Mouse (Mus musculus): ENCODE data around the gene Arhgef3. TPM values are rescaled to one million over a fixed set of nuclear protein-coding genes. Genes with fewer than 3 reads are reported as not detected.

Gene Arhgef3
- polyA plus RNA-seq, 3 experiments from 2014 or later = 90.3 to 168 (median 160) TPM

GRCm38 (mm10) chr14:27384143-27384542 lies 269.4 kb downstream of the Arhgef3 start:
- ATAC-seq = peak; percentile 89

GRCm38 (mm10) chr14:27388616-27389015 lies 273.9 kb downstream of the Arhgef3 start:
- no peak for ATAC-seq

DNA sequence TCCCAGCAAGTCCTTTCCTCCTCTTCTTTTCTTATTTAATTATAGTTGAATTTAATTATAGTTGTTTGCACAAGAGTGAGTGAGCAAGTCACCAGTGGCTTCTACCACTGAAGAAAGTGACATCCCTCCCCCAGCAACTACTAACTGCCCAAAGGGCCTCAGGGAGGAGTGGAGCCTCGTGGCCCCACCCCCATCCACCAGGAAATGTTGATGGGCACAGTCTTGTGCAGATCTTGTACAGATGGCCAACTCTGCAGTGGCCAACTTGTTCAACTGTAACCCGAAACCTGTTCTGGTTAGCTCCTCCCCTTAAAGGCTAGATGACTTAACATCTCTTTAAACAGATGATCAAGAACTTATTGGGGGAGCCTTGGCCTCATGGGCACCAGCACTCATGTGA lies 275.0 kb downstream of the Arhgef3 start:
- ATAC-seq = no peak

DNA sequence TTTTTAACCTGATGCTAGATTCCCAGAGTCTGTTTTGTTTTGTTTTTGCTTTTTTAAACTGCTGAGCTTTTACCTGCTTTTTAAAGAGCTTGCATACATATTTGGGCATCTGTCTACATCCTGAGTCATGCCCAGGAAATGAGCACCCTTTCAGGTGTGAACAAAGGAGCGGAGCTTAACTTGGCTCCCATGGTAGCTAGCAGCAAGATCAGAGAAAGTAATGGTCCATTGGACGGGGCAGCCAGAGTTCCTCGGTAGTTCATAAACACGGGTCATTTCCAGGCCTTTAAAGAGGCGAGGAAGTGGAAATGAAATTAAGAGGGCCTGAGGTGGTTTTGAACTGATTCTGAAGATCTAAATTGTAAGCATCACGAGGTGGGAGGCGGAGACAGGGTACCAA lies 276.0 kb downstream of the Arhgef3 start:
- ATAC-seq = peak; percentile 75

GRCm38 (mm10) chr14:27391776-27392308 lies 277.1 kb downstream of the Arhgef3 start:
- ATAC-seq = peak; percentile 49

DNA sequence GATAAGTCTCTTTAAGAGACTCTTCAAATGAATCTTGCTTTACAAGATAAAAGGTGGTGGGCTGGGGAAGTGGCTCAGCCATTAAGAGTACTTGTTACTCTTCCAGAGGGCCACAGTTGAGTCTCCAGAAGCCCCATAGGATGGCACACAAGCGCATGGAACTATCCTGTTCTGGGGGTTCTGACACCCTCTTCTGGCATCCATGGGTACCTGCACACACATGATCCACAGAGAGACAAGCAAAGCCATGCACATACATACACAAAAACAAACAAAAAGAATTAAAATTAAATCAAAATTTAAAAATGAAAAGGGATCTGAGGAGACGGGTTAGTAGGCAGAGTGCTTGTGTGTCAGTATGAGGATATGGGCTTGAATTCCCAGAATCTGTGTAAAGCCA lies 278.0 kb downstream of the Arhgef3 start:
- no peak for ATAC-seq

GRCm38 (mm10) chr14:27393806-27394205 lies 279.1 kb downstream of the Arhgef3 start:
- no peak for ATAC-seq

DNA sequence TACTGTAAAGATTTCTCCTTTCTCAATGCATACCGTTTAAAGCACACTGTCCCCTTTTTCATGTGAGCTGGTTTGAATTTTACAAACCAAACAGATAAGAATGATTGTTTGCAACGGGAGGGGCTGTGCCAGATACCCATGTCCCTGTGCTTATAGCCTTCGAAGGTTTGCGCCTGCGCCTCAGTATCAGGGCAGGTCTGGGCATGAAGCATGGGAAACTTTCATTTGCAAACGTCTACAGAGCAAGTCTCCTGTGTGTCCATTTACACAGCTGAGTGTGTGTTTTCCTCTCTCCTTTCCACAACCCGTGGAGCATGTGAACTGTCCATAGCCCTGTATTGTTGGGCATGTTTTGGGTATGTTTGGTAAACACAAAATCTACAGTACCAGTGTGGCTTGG lies 281.7 kb downstream of the Arhgef3 start:
- no peak for ATAC-seq

- no peak for ATAC-seq
These were observed 282.8 kb downstream of the Arhgef3 start for GRCm38 (mm10) chr14:27397526-27397925.

DNA sequence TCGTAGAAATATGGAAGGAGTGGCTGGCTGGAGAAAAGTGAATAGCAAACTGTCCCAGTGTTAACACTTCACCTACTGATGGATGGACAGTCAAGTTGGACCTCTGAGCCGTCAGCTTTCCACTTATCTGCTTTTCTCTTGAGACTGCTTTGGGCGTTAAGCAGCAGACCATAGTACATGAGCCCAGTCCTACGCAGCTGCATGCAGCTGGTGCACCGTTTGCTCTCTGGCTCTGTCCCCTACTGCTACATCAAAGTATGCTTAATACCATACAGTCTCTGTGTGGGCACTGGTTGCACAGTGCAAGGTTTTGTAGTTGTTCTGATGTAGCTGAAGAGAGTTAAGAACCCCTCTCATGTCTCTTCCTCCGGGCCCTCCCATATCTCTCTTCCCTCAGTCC lies 285.8 kb downstream of the Arhgef3 start:
- ATAC-seq = no peak

- no peak for ATAC-seq
These were observed 287.1 kb downstream of the Arhgef3 start for GRCm38 (mm10) chr14:27401717-27402278.

DNA sequence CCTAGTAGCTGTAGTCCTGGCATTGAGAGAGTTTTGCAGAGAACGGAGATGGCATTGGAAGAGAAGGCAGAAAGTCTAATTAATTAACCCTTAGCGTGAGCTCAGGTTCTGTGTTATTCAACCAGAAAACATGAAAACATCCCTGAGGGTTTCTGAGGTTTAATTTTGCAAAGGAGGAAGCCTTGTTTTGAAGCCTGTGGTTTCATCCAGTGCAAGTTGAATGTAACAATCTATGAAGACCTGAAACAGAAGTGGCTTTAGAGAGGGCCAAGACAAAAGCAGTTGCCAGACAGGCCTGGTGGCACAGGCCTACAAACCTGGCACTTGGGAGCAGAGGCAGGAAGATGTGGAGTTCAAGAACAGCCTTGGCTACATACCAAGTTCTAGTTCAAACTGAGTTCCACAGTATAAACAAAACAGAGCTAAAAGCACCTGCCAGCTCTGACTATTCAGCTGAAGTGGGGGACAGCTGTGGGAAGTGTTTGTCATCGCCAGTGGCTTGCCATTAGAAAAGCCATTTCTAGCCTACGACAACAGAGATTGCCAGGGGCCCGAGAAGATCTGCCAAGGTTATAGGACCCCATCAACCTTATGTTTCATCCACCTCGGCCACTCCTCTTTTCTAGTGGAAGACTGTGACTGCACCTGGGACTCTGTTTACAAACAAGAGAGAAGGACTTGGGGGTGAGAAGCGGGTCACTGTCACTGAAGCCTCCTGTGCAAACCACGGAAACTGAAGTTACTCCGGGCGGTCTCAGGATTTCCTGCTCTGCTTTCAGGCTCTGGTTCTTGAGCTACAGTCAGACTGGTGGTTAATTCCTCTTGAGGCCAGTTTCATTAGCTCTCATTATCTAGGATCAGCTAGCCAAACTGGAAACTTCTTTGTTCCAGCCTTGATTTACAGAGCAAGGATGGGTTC lies 287.9 kb downstream of the Arhgef3 start:
- ATAC-seq = peak; percentile 35

GRCm38 (mm10) chr14:27405452-27405851 lies 290.8 kb downstream of the Arhgef3 start:
- peak; percentile 78 for ATAC-seq

DNA sequence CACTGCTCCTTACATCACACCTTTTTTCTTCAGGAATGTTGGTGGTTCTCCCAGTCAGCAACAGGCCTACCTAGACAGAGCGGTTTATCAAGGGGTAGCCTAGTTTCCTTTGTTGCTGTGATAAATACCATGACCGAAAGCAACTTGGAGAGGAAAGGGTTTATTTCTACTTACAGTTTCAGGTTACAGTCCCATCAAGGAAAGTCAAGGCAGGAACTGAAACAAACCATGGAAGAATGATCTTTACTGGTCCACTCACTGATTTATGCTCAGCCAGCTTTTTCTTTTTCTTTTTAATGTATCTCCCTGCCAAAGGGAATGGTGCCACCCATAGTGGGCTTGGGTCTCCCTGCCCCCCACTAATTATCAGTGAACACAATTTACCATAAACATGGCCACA lies 291.2 kb downstream of the Arhgef3 start:
- no peak for ATAC-seq

DNA sequence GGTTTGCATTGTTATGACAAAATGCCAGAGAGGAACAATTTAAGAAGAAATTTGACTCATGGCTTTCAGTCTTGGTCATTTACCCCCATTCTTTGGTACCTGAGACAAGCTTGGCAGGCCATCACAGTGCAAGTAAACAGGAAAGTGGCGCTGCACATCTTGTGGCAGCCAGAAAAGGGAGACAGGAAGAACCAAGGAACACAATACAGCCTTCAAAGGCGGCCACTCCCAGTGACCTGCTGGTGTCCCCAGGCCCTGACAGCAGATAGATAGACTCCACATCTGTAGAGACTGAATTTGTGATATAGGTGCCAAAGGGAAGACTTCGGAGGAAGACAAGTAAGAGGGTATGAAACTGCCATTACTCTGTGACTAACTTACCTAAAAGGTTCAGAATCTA lies 293.5 kb downstream of the Arhgef3 start:
- no peak for ATAC-seq

DNA sequence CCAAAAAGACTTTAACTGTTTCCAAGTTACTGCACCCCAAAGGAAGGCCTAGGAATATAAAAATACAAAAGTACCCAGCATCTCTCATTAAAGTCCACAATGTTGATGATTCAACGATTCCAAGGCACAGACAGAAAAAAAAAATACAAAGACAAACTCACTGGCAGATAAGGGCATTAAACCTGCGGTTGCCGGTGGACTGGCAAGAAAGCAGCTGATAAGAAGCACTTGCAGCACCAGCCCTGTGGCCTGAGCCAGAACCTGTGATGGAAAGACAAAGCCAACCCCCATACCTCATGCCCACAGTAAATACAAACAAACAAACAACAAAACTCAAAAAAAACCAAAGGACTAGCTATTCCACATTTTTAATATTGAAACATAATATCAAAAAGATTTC lies 295.0 kb downstream of the Arhgef3 start:
- ATAC-seq = no peak

DNA sequence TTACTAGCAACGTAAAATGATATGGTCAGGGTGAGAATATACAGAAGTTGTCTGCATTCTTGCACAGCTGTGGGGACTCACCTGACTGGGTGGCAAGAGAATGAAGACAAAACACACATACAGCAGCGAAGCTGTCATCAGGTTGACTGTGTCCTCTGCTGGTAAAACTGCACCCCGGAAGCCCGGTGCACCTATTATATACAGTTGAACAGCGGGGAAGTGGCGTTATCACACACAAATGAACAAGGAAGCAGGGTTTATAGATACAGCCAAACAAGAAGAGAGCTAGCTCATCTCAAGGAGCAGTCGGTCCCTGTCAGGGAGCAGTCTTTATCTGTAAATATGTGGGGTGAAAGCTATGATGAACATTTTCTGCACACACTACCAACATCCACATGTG lies 296.8 kb downstream of the Arhgef3 start:
- peak; percentile 13 for ATAC-seq

GRCm38 (mm10) chr14:27412699-27413098 lies 298.0 kb downstream of the Arhgef3 start:
- ATAC-seq = peak; percentile 79

DNA sequence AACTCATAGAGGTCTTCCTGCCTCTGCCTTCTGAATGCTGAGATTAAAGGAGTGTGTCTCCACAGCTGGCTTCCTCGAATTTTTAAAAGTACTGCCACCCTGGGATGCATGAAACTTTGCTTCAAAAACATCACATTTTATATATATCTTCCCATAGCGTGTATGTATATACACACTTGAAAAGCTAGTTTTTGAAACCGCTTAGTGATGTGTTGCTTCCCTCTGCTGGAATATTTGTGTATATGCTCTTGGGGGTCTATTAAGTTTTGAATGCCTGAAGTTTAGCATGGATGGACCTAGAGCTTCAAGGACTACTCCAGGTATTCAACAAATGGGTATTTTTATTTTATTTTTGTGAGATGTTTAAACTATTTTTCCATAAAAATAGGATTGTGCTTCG lies 299.3 kb downstream of the Arhgef3 start:
- peak; percentile 60 for ATAC-seq

DNA sequence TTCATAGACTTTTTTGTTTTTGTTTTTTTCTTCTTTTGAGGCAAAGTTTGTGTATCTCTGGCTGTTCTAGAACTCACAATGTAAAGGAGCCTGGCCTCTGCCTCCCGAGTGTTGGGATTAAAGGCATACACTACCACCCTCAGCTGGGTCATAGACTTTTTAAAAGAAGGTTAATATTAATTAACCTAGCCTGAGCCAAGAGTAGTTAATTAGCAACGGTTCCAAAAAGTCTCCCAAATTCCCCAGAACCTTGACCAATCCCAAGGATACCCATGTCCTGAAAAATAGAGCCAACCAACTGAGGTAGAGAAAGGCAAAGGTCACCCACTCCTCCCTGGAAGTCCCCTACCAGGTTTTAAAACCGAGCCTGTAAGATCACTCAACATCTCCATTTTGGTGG lies 306.1 kb downstream of the Arhgef3 start:
- ATAC-seq = no peak

DNA sequence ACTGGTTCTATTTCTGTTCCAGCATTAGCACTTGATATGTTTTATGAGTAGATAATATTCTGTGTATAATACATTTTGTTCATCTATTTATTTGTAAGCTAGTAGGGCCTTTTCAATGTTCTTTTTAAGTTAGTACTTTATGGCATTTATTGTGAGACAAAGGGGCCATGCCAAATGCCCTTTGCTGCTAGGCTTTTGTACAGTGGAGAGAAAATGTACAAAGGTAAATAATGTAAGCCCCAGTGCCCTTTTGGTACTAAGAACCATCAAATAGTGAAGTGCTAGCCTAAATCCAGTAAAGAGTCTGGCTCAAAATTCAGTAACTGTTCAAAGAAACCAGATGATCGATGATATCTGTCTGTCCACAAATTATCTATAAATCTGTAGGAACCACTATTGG lies 307.6 kb downstream of the Arhgef3 start:
- ATAC-seq = no peak

- ATAC-seq = peak; percentile 87
These were observed 313.9 kb downstream of the Arhgef3 start, which contains the start of gene Fam208a for GRCm38 (mm10) chr14:27428573-27428972. Gene Fam208a (plus strand): TSS chr14:27428834.

DNA sequence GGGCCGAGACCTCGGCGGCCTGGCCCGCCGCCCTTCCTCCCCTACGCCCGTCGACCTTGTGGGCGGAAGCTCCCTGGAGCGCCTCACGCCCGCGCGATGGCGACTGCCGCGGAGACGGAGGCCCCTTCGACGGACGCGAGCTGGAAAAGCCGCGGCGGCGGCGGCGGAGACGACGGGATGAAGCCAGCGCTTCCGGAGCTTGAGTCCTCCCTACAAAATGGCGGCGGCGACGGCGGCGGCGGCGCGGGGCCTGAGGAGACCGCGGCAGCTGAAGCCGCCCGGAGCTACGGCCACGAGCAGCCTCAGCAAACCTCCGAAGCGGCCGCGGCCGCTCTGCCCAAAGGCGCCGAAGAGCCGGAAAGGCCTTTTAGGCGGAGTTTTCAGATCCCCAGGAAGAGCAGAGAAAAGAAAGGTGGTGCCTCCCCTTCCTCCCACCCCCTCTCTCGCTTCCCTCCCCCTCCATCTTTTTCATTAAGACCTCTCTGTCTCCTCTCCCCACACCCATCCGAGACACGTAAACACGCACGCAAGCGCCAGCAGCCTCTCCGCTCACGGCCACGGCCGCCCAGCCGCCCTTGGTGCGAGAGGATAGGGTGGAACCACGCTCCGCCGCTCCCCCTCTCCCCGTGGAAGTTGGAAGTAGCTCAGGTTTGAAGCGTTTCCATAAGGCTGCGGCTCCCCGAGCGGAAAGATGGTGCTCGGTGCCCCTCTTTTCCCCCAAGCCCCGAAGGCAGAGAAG lies 314.4 kb downstream of the Arhgef3 start:
- peak; percentile 69 for ATAC-seq

Data from inflammation-experienced regulatory T-cells, adult 6 months (primary cell).